Comparison of ENCODE assay signal across 11 mouse cellular contexts in genomic region chr1:75214886-75215285, GRCm38 (mm10). TPM values are rescaled to one million over a fixed set of nuclear protein-coding genes. Genes with fewer than 3 reads are reported as not detected.
A peak's percentile ranks its signal among the peaks of the same experiment; 100 is the strongest.
DNase-seq lines count a peak whose midpoint lies in the region; ATAC-seq and TF ChIP-seq lines count a peak whose summit lies in the region.
"Had no signal": no experiment of that assay in that cellular context is flagged by ENCODE, and none has a peak within 500 bp of the region (broad histone marks: within the 10 kb centered on the region; RNA-seq: fewer than 3 reads in every experiment).

No protein-coding gene starts in this region.

- no peak overlapping the region for H3K9ac ChIP-seq in CH12.LX (ENCODE audit: insufficient read depth, low read depth)
- 0 out of 2 replicates have a peak overlapping the region, but pooled peaks have one; percentile 7 for H3K9ac ChIP-seq in stomach, embryonic 16.5 days (ENCODE audit: low read length)
- H3K9ac ChIP-seq: midbrain, embryonic 12.5 days had no signal

- dilution Hi-C loops in CH12.LX (cut with MboI; ENCODE audit: extremely low pct_ligation_motif_present, extremely low pct_unique_long_range_greater_than_20kb, low sequenced_read_pairs), result no loop called here

- peak; percentile 50 for DNase-seq in adrenal gland, adult 2 months
- no peak for DNase-seq in adrenal gland, postnatal 4 days (ENCODE audit: low spot score in 2 of 2)
- DNase-seq in CH12.LX (ENCODE audit: extremely low read depth), result no peak
- DNase-seq in heart, postnatal 25 days (ENCODE audit: low spot score), result peak; percentile 38
- DNase-seq in layer of hippocampus, postnatal 36 days, result peak; percentile 65 to 69
- no peak for DNase-seq in midbrain, embryonic 10.5 days (ENCODE audit: low spot score)

- no peak overlapping the region for H3K4me2 ChIP-seq in CH12.LX (ENCODE audit: insufficient read depth, low read depth, poor library complexity, severe bottlenecking)
- H3K4me2 ChIP-seq in stomach, embryonic 16.5 days (ENCODE audit: low read depth, low read length), result peak overlapping the region; percentile 17; the same call in 1 of the 2 replicates
- H3K4me2 ChIP-seq: midbrain, embryonic 12.5 days had no signal

- H3K27me3 ChIP-seq in CH12.LX (replicated peaks), result no peaks in the 10 kb centered on the region
- no peaks in the 10 kb centered on the region; the same call in 1 of the 2 replicates for H3K27me3 ChIP-seq in stomach, embryonic 16.5 days (ENCODE audit: control insufficient read depth, insufficient read depth, low read length)
- peaks cover 47% of the 10 kb centered on the region for H3K27me3 ChIP-seq in midbrain, embryonic 10.5 days (ENCODE audit: low read depth, poor library complexity, severe bottlenecking)

- in situ Hi-C loops in CH12.LX (cut with MboI; ENCODE audit: low pct_ligation_motif_present, low pct_unique_long_range_greater_than_20kb, low sequenced_read_pairs), result no loop called here

- peaks cover 24 to 75% of the 10 kb centered on the region in 2 experiments for H3K4me1 ChIP-seq in CH12.LX (ENCODE audit: control insufficient read depth in 1 of 2, insufficient read depth in 2 of 2)
- H3K4me1 ChIP-seq in stomach, embryonic 16.5 days (ENCODE audit: control insufficient read depth, insufficient read depth, low read length), result peaks cover 36% of the 10 kb centered on the region
- H3K4me1 ChIP-seq in midbrain, embryonic 10.5 days, result peaks cover 48% of the 10 kb centered on the region

- TF ChIP-seq CTCF in CH12.LX (conservative IDR thresholded peaks at IDR 0.05 in 1 of 2, IDR thresholded peaks at IDR 0.05 in 1 of 2; ENCODE audit: low read depth in 2 of 2, low read length in 2 of 2), result no peak

- no peak overlapping the region for H3K27ac ChIP-seq in CH12.LX (ENCODE audit: insufficient read depth, low read depth)
- H3K27ac ChIP-seq in stomach, embryonic 16.5 days (ENCODE audit: low read length), result peak overlapping the region; percentile 88
- H3K27ac ChIP-seq in midbrain, embryonic 10.5 days (replicated peaks), result no peak overlapping the region
- H3K27ac ChIP-seq: midbrain, embryonic 12.5 days had no signal

- H3K36me3 ChIP-seq in CH12.LX (replicated peaks in 1 of 2; ENCODE audit: control insufficient read depth in 1 of 2, insufficient read depth in 1 of 2, low read length in 1 of 2), result peaks cover 47 to 61% of the 10 kb centered on the region in 2 experiments
- peaks cover 9% of the 10 kb centered on the region for H3K36me3 ChIP-seq in stomach, embryonic 16.5 days (ENCODE audit: control insufficient read depth, insufficient read depth, low read length)
- H3K36me3 ChIP-seq in midbrain, embryonic 10.5 days, result peaks cover 44% of the 10 kb centered on the region

- H3K4me3 ChIP-seq in CH12.LX (replicated peaks in 1 of 3; ENCODE audit: low read depth in 2 of 3, low read length in 2 of 3, poor library complexity in 1 of 3), result no peak overlapping the region
- no peak overlapping the region for H3K4me3 ChIP-seq in stomach, embryonic 16.5 days (replicated peaks; ENCODE audit: low read length)
- H3K4me3 ChIP-seq in midbrain, embryonic 10.5 days, result no peak overlapping the region
- H3K4me3 ChIP-seq: midbrain, embryonic 12.5 days had no signal

- 47% methylated on average over 5 of the region's 5 CpGs for WGBS in stomach, embryonic 16.5 days
- WGBS in midbrain, embryonic 10.5 days, result 83% methylated on average over 5 of the region's 5 CpGs

- ATAC-seq in stomach, embryonic 16.5 days (ENCODE audit: insufficient read depth, low FRiP score), result no peak
- no peak for ATAC-seq in erythroblast, adult 5-6 weeks (replicated peaks; ENCODE audit: low FRiP score, poor library complexity, severe bottlenecking)

- peaks cover 2% of the 10 kb centered on the region for H3K9me3 ChIP-seq in CH12.LX (replicated peaks; ENCODE audit: low read length)
- H3K9me3 ChIP-seq in stomach, embryonic 16.5 days (replicated peaks; ENCODE audit: control insufficient read depth, low read length), result no peaks in the 10 kb centered on the region
- no peaks in the 10 kb centered on the region for H3K9me3 ChIP-seq in midbrain, embryonic 10.5 days (replicated peaks)
- H3K9me3 ChIP-seq: midbrain, embryonic 12.5 days had no signal

- no peak for TF ChIP-seq RAD21 in CH12.LX (IDR thresholded peaks at IDR 0.05; ENCODE audit: low read depth, low read length)

- intact Hi-C loops in heart, postnatal 25 days (cut with DNase I), result no loop called here

- no peak for TF ChIP-seq POLR2A in CH12.LX (IDR thresholded peaks at IDR 0.05; ENCODE audit: low read depth, low read length)

- no peak for TF ChIP-seq EP300 in CH12.LX (IDR thresholded peaks at IDR 0.05; ENCODE audit: low read length)

- H3K79me2 ChIP-seq in CH12.LX (replicated peaks; ENCODE audit: control insufficient read depth, extremely low read depth, insufficient read depth, poor library complexity, severe bottlenecking), result peaks cover 48% of the 10 kb centered on the region

RNA-seq across cellular contexts. Expression of gene Stk16, which starts 4.2 kb away (rescaled TPM):
- 100 to 1,000 TPM; 106 to 109 TPM for total RNA-seq in adrenal gland, adult 2 months (2021)
- polyA plus RNA-seq in adrenal gland, adult 2 months (2012; rRNA removed), result 228 and 249 TPM in 2 replicates
- total RNA-seq in adrenal gland, postnatal 4 days (2021), result 100 to 1,000 TPM in 1 of 2 experiments, 10 to 100 TPM in 1; 96.8 to 110 TPM
- total RNA-seq in CH12.LX (2012; rRNA removed) (48.6 and 64.1 TPM in 2 replicates), CH12.LX (2014; rRNA removed) (58.2 and 60.6 TPM in 2 replicates)
- 61.4 and 67.3 TPM in 2 replicates for polyA plus RNA-seq in CH12.LX (2012; ENCODE audit: insufficient read length, low read depth)
- 10 to 100 TPM; 45.2 to 48.8 TPM for total RNA-seq in heart, postnatal 25 days (2021)
- total RNA-seq in layer of hippocampus, postnatal 36 days (2021), result 10 to 100 TPM; 88.0 to 89.0 TPM
- 109 and 115 TPM in 2 replicates for polyA plus RNA-seq in stomach, embryonic 16.5 days (2015; fragmentation: Nextera tagmentation; extraction: Ambion mirVana)
- 50.4 and 76.9 TPM in 2 replicates for total RNA-seq in erythroblast, adult 5-6 weeks (2015; ENCODE audit: low replicate concordance)
- 31.3 and 50.2 TPM in 2 replicates for total RNA-seq in erythroblast, adult 5-6 weeks (2017; ENCODE audit: low replicate concordance)
- polyA plus RNA-seq in midbrain, embryonic 10.5 days (2016; fragmentation: Nextera tagmentation; extraction: Ambion mirVana), result 142 and 154 TPM in 2 replicates

RNA-seq across cellular contexts. Expression of gene Glb1l, which starts 4.3 kb away (rescaled TPM):
- total RNA-seq in adrenal gland, adult 2 months (2021), result 10 to 100 TPM; 16.0 to 23.1 TPM
- 7.4 and 7.7 TPM in 2 replicates for polyA plus RNA-seq in adrenal gland, adult 2 months (2012; rRNA removed)
- 10 to 100 TPM; 45.2 to 67.4 TPM for total RNA-seq in adrenal gland, postnatal 4 days (2021)
- total RNA-seq in CH12.LX (2012; rRNA removed), result 3.6 and 4.6 TPM in 2 replicates
- 2.4 and 5.0 TPM in 2 replicates for total RNA-seq in CH12.LX (2014; rRNA removed)
- polyA plus RNA-seq in CH12.LX (2012; ENCODE audit: insufficient read length, low read depth), result 10.0 and 10.8 TPM in 2 replicates
- total RNA-seq in heart, postnatal 25 days (2021), result 1 to 10 TPM; 2.3 to 4.0 TPM
- 10 to 100 TPM; 13.0 to 19.1 TPM for total RNA-seq in layer of hippocampus, postnatal 36 days (2021)
- polyA plus RNA-seq in stomach, embryonic 16.5 days (2015; fragmentation: Nextera tagmentation; extraction: Ambion mirVana), result 18.2 and 20.1 TPM in 2 replicates
- total RNA-seq in erythroblast, adult 5-6 weeks (2015; ENCODE audit: low replicate concordance), result 12.3 and 12.9 TPM in 2 replicates
- total RNA-seq in erythroblast, adult 5-6 weeks (2017; ENCODE audit: low replicate concordance), result 8.1 and 8.6 TPM in 2 replicates
- 14.8 and 16.0 TPM in 2 replicates for polyA plus RNA-seq in midbrain, embryonic 10.5 days (2016; fragmentation: Nextera tagmentation; extraction: Ambion mirVana)

RNA-seq across cellular contexts. Expression of gene Tuba4a, which starts 4.8 kb away (rescaled TPM):
- total RNA-seq in adrenal gland, adult 2 months (2021), result 10 to 100 TPM; 55.4 to 73.0 TPM
- 10.8 and 11.2 TPM in 2 replicates for polyA plus RNA-seq in adrenal gland, adult 2 months (2012; rRNA removed)
- 10 to 100 TPM; 46.4 to 54.4 TPM for total RNA-seq in adrenal gland, postnatal 4 days (2021)
- total RNA-seq in CH12.LX (2012; rRNA removed) (180 and 259 TPM in 2 replicates), CH12.LX (2014; rRNA removed) (168 and 192 TPM in 2 replicates)
- 259 and 294 TPM in 2 replicates for polyA plus RNA-seq in CH12.LX (2012; ENCODE audit: insufficient read length, low read depth)
- total RNA-seq in heart, postnatal 25 days (2021), result 1,000 to 10,000 TPM; 1,036 to 1,088 TPM
- 100 to 1,000 TPM; 517 to 555 TPM for total RNA-seq in layer of hippocampus, postnatal 36 days (2021)
- polyA plus RNA-seq in stomach, embryonic 16.5 days (2015; fragmentation: Nextera tagmentation; extraction: Ambion mirVana), result 184 and 218 TPM in 2 replicates
- 433 and 471 TPM in 2 replicates for total RNA-seq in erythroblast, adult 5-6 weeks (2015; ENCODE audit: low replicate concordance)
- total RNA-seq in erythroblast, adult 5-6 weeks (2017; ENCODE audit: low replicate concordance), result 280 and 368 TPM in 2 replicates
- polyA plus RNA-seq in midbrain, embryonic 10.5 days (2016; fragmentation: Nextera tagmentation; extraction: Ambion mirVana), result 9.0 and 10.0 TPM in 2 replicates

RNA-seq across cellular contexts. Expression of gene A630095N17Rik, which starts 17.0 kb away (rescaled TPM):
- not detected for total RNA-seq in adrenal gland, adult 2 months (2021)
- polyA plus RNA-seq in adrenal gland, adult 2 months (2012; rRNA removed), result not detected in 2 replicates
- total RNA-seq in adrenal gland, postnatal 4 days (2021), result not detected
- total RNA-seq in CH12.LX (2012; rRNA removed) (0.30 TPM in 1 of 2 replicates, not detected in the other), CH12.LX (2014; rRNA removed) (0.74 and 1.4 TPM in 2 replicates)
- 0.74 and 0.78 TPM in 2 replicates for polyA plus RNA-seq in CH12.LX (2012; ENCODE audit: insufficient read length, low read depth)
- not detected for total RNA-seq in heart, postnatal 25 days (2021)
- total RNA-seq in layer of hippocampus, postnatal 36 days (2021), result not detected
- polyA plus RNA-seq in stomach, embryonic 16.5 days (2015; fragmentation: Nextera tagmentation; extraction: Ambion mirVana), result not detected in 2 replicates
- total RNA-seq in erythroblast, adult 5-6 weeks (2015; ENCODE audit: low replicate concordance), result not detected in 2 replicates
- not detected in 2 replicates for total RNA-seq in erythroblast, adult 5-6 weeks (2017; ENCODE audit: low replicate concordance)
- not detected in 2 replicates for polyA plus RNA-seq in midbrain, embryonic 10.5 days (2016; fragmentation: Nextera tagmentation; extraction: Ambion mirVana)
- total RNA-seq: adrenal gland, postnatal 36 days had no signal
- polyA plus RNA-seq: gonadal fat pad, adult 2 months; midbrain, embryonic 12.5 days had no signal

RNA-seq across cellular contexts. Expression of gene Dnajb2, which starts 21.3 kb away (rescaled TPM):
- total RNA-seq in adrenal gland, adult 2 months (2021), result 100 to 1,000 TPM in 1 of 2 experiments, 10 to 100 TPM in 1; 89.1 to 111 TPM
- polyA plus RNA-seq in adrenal gland, adult 2 months (2012; rRNA removed), result 52.8 and 58.4 TPM in 2 replicates
- total RNA-seq in adrenal gland, postnatal 4 days (2021), result 10 to 100 TPM; 40.5 to 42.5 TPM
- total RNA-seq in CH12.LX (2012; rRNA removed) (13.8 and 14.7 TPM in 2 replicates), CH12.LX (2014; rRNA removed) (4.6 and 6.8 TPM in 2 replicates)
- polyA plus RNA-seq in CH12.LX (2012; ENCODE audit: insufficient read length, low read depth), result 15.2 and 15.3 TPM in 2 replicates
- total RNA-seq in heart, postnatal 25 days (2021), result 100 to 1,000 TPM in 1 of 2 experiments, 10 to 100 TPM in 1; 90.4 to 100 TPM
- 10 to 100 TPM; 74.3 to 75.8 TPM for total RNA-seq in layer of hippocampus, postnatal 36 days (2021)
- 31.3 and 32.3 TPM in 2 replicates for polyA plus RNA-seq in stomach, embryonic 16.5 days (2015; fragmentation: Nextera tagmentation; extraction: Ambion mirVana)
- total RNA-seq in erythroblast, adult 5-6 weeks (2015; ENCODE audit: low replicate concordance), result 186 and 231 TPM in 2 replicates
- total RNA-seq in erythroblast, adult 5-6 weeks (2017; ENCODE audit: low replicate concordance), result 524 and 744 TPM in 2 replicates
- 27.5 and 27.9 TPM in 2 replicates for polyA plus RNA-seq in midbrain, embryonic 10.5 days (2016; fragmentation: Nextera tagmentation; extraction: Ambion mirVana)

Comparison
In these comparisons a context has a peak if more than half of its experiments do, and no peak if none do; other contexts are left out.
1. DNase-seq: peak in adrenal gland, adult 2 months (single experiment), heart, postnatal 25 days (single experiment) and layer of hippocampus, postnatal 36 days (2 of 2); none in adrenal gland, postnatal 4 days (0 of 2), CH12.LX (single experiment) and midbrain, embryonic 10.5 days (single experiment).